Mouse (Mus musculus) spleen, embryonic (tissue): ENCODE measurements around the gene Aatk.

Experiments used
- CTCF ChIA-PET: fragments of 350-600 bp; sonication (Branson Sonifier 250); formaldehyde crosslinking; loops from one replicate; lab custom pipeline; 2022; lab: Charles Lee

Gene Aatk

GRCm38 (mm10) chr11:119958856-119959255 lies 88.1 kb downstream of the Aatk start:
- CTCF ChIA-PET, result interaction anchor here (0.6 kb wide), 1 partner anchor 57 kb away, joined by 4 read pairs; no protein-coding TSS in a partner anchor
